Mouse (Mus musculus) small intestine, adult 2 months (tissue): ENCODE data around the gene Gm10770. TPM values are rescaled to one million over a fixed set of nuclear protein-coding genes. Genes with fewer than 3 reads are reported as not detected.
A peak's percentile ranks its signal among the peaks of the same experiment; 100 is the strongest.
"Not testable (repeated sequence)": the region's sequence is repeated elsewhere in the genome, so short reads cannot be mapped to it uniquely, and the experiment has no call there.

Source experiments
- H3K27ac ChIP-seq: fragments of 200-500 bp; 2 replicates; pipeline ENCODE4 v1.5.1; 2012; ENCODE audit warnings: low read depth, low read length, control low read depth, inconsistent platforms; ENCODE audit not compliant: insufficient read depth
- H3K27me3 ChIP-seq: fragments of 200-500 bp; 2 replicates; pipeline ENCODE4 v1.6.1; 2012; ENCODE audit warnings: mild to moderate bottlenecking, moderate library complexity, low read length, inconsistent platforms; ENCODE audit not compliant: control insufficient read depth, insufficient read depth
- H3K36me3 ChIP-seq: fragments of 200-500 bp; 2 replicates; pipeline ENCODE4 v1.6.1; 2012; ENCODE audit warnings: mild to moderate bottlenecking, low read length, control low read depth, inconsistent platforms; ENCODE audit not compliant: control insufficient read depth, insufficient read depth
- H3K4me1 ChIP-seq: fragments of 200-500 bp; 2 replicates; pipeline ENCODE4 v1.6.1; 2012; ENCODE audit warnings: low read length, inconsistent platforms, mixed read lengths; ENCODE audit not compliant: control insufficient read depth, insufficient read depth, insufficient read length
- H3K4me3 ChIP-seq: fragments of 200-500 bp; 2 replicates; pipeline ENCODE4 v1.5.1; 2012; ENCODE audit warnings: low read depth, mild to moderate bottlenecking, control low read depth, inconsistent platforms, low read length, moderate library complexity
- CTCF ChIP-seq: fragments of 200-500 bp; IDR thresholded peaks from 2 replicates; pipeline ENCODE4 v1.5.1; 2012; ENCODE audit warnings: low read depth, mild to moderate bottlenecking, control low read depth, inconsistent platforms, low read length, moderate library complexity, mixed read lengths; ENCODE audit not compliant: insufficient replicate concordance, insufficient read length; ENCODE audit errors: extremely low read depth
- POLR2A ChIP-seq: fragments of 200-500 bp; IDR thresholded peaks from 2 replicates; pipeline ENCODE4 v1.6.1; 2012; ENCODE audit warnings: low read depth, mild to moderate bottlenecking, control low read depth, inconsistent platforms, low read length, moderate library complexity
- WGBS: fragments of 180-500 bp; shearing (Covaris S2); methylation state at CpG from one replicate; pipeline ENCODE4 v1.1.7; 2018; 5-methylcytosine and 5-hydroxymethylcytosine counted together
- polyA plus RNA-seq: library from polyadenylated mRNA; depleted of rRNA; stranded (reverse); fragments of >200 nt; gene quantifications from 2 replicates; pipeline ENCODE4 v1.2.3, GENCODE M21; 2012; rRNA removed

The Gm10770 gene
- not detected in 2 replicates for polyA plus RNA-seq

DNA sequence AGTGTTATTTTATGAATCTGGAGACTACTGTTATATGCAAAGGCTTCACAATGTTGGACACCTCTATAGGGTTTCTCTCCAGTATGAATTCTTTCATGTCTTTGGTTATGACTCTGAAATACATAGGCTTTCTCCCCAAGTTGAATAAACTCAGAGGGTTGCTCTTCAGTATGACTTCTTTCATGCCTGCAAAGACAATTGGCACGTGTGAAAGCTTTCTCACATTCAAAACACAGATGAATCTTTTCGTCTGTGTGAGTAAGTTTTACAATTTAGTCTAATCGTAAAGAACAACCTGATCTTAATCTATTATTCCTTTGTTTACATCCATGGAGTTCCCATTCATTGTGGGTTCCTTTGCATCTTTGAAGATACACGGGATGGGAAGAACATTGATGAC lies at the start of gene Gm10770:
Gene Gm10770 (minus strand): TSS at position 101 of the 400 bp plus-strand sequence.
- WGBS: 80% methylated on average over 4 of the region's 4 CpGs
- not testable (repeated sequence) for H3K36me3 ChIP-seq

DNA sequence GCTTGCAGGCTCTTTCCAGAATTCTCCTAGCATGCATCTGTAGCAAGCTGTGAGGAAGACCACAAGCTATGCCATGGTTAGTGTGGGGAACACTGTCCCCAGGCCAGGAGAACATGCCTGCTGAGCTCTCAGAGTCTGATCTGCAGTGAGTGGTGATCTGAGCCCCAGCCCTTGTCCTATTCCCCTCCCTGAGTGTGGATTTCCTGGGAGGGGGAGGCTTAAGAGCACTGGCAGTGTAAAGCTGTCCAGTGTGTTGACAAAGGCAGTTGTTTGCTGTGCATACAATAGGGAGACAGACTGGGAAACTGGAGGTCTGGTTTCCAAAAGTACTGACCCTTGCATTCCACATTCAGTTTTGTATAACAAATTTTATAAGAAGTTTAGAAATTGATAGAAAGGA lies 43.8 kb upstream of the Gm10770 start:
- H3K4me1 ChIP-seq, H3K27ac ChIP-seq, H3K4me3 ChIP-seq, H3K27me3 ChIP-seq, H3K36me3 ChIP-seq: not testable (repeated sequence)

More for the DNA sequence above, at the start of gene Gm10770:
- not testable (repeated sequence) for H3K27ac ChIP-seq, H3K4me3 ChIP-seq, H3K27me3 ChIP-seq, H3K4me1 ChIP-seq

DNA sequence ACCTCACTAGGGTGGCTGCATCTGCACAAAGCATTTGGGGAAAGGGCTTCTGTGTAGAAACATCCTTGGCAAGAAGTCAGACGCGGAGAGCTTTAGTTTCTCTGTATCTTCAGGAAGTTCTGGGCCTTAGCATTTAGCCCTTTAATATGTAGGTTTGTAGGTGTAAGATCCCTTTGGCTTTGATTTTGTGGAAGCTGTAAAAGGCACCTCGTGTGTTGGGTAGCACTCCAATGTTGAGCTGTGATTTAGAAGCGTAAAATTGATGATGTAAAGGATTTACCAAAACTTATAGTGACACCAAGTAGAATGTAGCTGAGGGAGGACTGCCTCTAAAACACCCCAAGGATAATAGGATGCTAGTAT lies 38.9 kb upstream of the Gm10770 start:
- peak overlapping the region; percentile 84 for H3K4me3 ChIP-seq
- not testable (repeated sequence) for H3K36me3 ChIP-seq, H3K4me1 ChIP-seq, H3K27ac ChIP-seq, H3K27me3 ChIP-seq
- WGBS: 15% methylated on average over 4 of the region's 4 CpGs

DNA sequence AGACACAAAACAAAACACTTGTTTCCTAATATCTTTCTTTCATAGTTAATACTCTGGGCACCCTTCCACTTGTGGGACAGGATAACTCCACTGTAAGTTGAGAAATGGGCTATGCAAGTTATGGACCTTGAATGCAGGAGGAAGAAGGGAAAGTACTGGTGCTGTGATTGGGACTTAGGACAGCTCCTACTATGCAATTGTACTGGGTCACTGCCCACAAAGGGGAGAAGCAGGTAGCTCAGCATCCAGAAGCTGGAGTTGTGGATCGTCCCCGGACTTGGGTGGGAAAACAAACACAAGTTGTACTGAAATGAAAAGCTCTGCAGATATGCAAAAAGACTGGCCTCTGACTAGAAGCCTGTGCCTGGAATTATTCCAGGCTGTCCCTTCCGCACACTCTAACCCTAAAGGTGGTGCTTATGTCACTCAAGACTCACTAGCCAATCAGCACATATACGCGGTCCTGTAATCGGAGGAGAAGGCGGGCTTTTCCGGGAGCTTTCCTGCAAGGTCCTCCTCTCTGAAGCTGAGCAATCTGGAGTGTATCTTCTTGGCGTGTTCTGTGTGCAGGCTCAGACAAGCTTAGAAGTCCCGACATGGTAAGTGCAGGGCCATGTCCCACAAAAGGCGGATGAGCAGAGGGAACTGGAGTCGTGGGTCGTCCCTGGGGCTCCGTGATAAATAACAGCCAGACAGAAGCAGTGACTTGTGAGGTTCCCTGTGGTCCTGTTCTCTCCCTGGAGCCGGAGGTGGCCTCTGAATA lies 38.3 kb upstream of the Gm10770 start, which contains the start of gene Zfp937:
Gene Zfp937 (plus strand): TSS at position 474 of the 763 bp plus-strand sequence.
- 2% methylated on average over 15 of the region's 15 CpGs for WGBS
- not testable (repeated sequence) for H3K27ac ChIP-seq, H3K27me3 ChIP-seq, H3K4me1 ChIP-seq, H3K36me3 ChIP-seq
- H3K4me3 ChIP-seq: peak within 1 kb of the TSS; percentile 84

DNA sequence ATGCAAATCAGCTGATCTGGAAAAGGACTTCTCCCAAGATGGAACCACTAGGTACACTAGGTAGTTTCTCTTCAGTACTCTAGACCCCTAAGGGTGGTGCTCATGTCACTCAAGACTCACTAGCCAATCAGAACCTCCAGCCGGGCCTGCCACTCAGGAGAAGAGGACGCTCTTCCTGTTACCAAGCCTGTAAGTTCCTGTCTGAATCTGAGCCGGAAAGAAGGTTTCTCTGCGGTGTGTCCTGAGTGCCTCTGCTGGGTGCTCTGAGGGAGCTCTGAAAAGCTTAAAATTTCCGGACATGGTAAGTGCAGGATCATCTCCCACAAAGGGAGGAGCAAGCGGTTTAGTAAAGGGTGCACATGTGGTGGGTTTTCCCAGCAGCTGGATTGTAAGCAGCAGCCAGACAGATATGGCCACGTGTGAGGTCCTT lies 2.1 kb upstream of the Gm10770 start, which contains the start of gene Gm14139:
Gene Gm14139 (plus strand): TSS at position 186 of the 430 bp plus-strand sequence.
- WGBS: 77% methylated on average over 7 of the region's 7 CpGs
- H3K4me1 ChIP-seq, H3K4me3 ChIP-seq, H3K36me3 ChIP-seq, H3K27ac ChIP-seq, H3K27me3 ChIP-seq: not testable (repeated sequence)

DNA sequence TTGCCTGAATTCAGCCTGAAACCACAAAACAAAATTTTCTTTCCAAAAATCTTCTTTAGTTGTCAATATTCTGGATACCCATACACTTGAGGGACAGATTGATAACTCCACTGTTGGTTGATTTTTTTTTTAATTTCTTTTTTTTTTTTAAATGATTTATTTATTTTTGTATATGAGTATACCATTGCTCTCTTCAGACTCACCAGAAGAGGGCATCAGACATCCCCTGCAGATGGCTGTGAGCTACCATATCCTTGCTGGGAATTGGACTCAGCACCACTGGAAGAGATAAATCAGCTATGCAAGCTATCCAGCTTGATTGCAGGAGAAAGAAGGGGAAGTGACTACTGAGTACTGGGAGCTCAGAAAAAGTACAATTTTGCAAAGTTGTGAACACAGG lies 1.6 kb upstream of the Gm10770 start:
- H3K4me3 ChIP-seq, H3K4me1 ChIP-seq, H3K27ac ChIP-seq, H3K36me3 ChIP-seq, H3K27me3 ChIP-seq: not testable (repeated sequence)

DNA sequence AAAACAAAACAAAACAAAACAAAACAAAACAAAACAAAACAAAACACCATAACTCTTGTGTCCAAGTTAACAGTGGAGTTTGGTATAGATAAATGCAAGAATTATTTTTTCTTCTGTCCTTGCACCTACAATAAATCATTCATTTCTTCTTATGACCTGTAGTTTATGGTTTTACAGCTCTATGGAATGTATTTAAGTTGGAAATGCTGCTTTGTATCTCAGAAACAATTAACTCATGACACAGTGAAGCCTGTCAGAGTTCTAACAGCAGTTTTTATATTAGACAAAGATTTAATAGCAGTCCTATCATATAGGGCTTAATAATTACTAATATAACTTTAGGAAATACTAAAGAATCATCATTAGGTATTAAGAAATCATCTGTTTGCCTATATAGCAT lies 5.6 kb downstream of the Gm10770 start:
- TF ChIP-seq CTCF: no peak
- no peak for TF ChIP-seq POLR2A
- Histone ChIP-seq H3K27ac (no peak overlapping the region), H3K4me1 (no peaks in the 10 kb centered on the region), H3K36me3 (no peaks in the 10 kb centered on the region), H3K4me3 (no peak overlapping the region), H3K27me3 (no peaks in the 10 kb centered on the region)

DNA sequence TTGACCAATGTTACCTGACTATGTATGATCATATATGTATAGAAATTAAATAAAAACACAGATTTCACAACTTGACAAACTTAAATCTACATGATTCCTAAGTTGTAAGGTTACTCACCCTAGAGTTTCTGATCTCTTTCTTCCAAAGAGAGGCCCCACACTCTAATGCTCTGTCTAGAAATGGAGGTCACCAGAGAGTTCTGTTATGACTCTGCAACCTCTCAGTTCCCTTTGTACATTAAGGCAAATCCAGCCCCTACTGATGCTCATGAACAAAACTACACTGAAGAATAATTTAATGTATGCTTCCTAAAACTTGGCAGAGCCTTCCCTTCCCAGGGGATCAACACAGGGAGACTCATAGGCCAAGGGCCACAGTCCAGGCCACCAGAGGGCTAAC lies 12.8 kb downstream of the Gm10770 start:
- no peak overlapping the region for H3K4me3 ChIP-seq
- no peaks in the 10 kb centered on the region for H3K4me1 ChIP-seq
- no peak overlapping the region for H3K27ac ChIP-seq
- no peaks in the 10 kb centered on the region for H3K36me3 ChIP-seq
- H3K27me3 ChIP-seq: no peaks in the 10 kb centered on the region
- TF ChIP-seq POLR2A (no peak), CTCF (no peak)
